Mouse (Mus musculus) midbrain, postnatal 0 days (tissue): ENCODE measurements at regions not wholly inside any gene's neighbourhood (a gene's known extent, or its start where the extent isn't known, plus 50 kb on each side); places are given as distances from the start of the nearest gene placed in this dataset.
"Not testable (repeated sequence)": the region's sequence is repeated elsewhere in the genome, so short reads cannot be mapped to it uniquely, and the experiment has no call there.

Source experiments
- ATAC-seq: fragments of 200-750 bp; cut with Nextera tagmentation; 2 replicates; pipeline ENCODE4 v1.8.0; 2017; ENCODE audit warnings: moderate number of reproducible peaks, mild to moderate bottlenecking, moderate TSS enrichment, moderate library complexity; ENCODE audit not compliant: low FRiP score
- DNase-seq: peaks from one replicate; pipeline ENCODE4 v3.0.0-alpha.2; 2015; ENCODE audit warnings: low spot score
- H3K27ac ChIP-seq: fragments of 300-500 bp; sonication (generic); 2 replicates; pipeline ENCODE4 v1.5.1; 2014; ENCODE audit warnings: low read depth, mild to moderate bottlenecking, low read length, mixed read lengths
- H3K27me3 ChIP-seq: fragments of 300-500 bp; sonication (generic); 2 replicates; pipeline ENCODE4 v1.6.1; 2014; ENCODE audit warnings: low read length, control low read depth, mixed read lengths; ENCODE audit not compliant: insufficient read depth
- H3K36me3 ChIP-seq: fragments of 300-500 bp; sonication (generic); 2 replicates; pipeline ENCODE4 v1.6.1; 2014; ENCODE audit warnings: low read length, control low read depth, mixed read lengths; ENCODE audit not compliant: insufficient read depth
- H3K4me1 ChIP-seq: fragments of 300-500 bp; sonication (generic); 2 replicates; pipeline ENCODE4 v1.6.1; 2014; ENCODE audit warnings: mild to moderate bottlenecking, control low read depth, antibody characterized with exemption, low read length, mixed read lengths; ENCODE audit not compliant: insufficient read depth
- H3K4me2 ChIP-seq: fragments of 300-500 bp; sonication (generic); 2 replicates; pipeline ENCODE4 v1.6.1; 2014; ENCODE audit warnings: low read depth, mild to moderate bottlenecking, low read length, mixed read lengths; ENCODE audit not compliant: poor library complexity, severe bottlenecking
- H3K4me3 ChIP-seq: fragments of 300-500 bp; sonication (generic); 2 replicates; pipeline ENCODE4 v1.5.1; 2014; ENCODE audit warnings: low read depth, mild to moderate bottlenecking, low read length, moderate library complexity
- H3K9ac ChIP-seq: fragments of 300-500 bp; sonication (generic); replicated peaks from 2 replicates; pipeline ENCODE4 v1.6.1; 2014; ENCODE audit warnings: mild to moderate bottlenecking, low read length, moderate library complexity, mixed read lengths; ENCODE audit not compliant: poor library complexity, severe bottlenecking
- H3K9me3 ChIP-seq: fragments of 300-500 bp; sonication (generic); 2 replicates; pipeline ENCODE4 v1.6.1; 2016; ENCODE audit warnings: low read length, control low read depth
- CTCF ChIP-seq: IDR thresholded peaks from 2 replicates; pipeline ENCODE4 v1.5.1; 2016; ENCODE audit warnings: antibody characterized with exemption, mild to moderate bottlenecking
- WGBS: fragments of 180-500 bp; shearing (Covaris S2); extraction: QIAGEN DNeasy Blood & Tissue Kit; methylation state at CpG from one replicate; pipeline ENCODE4 v1.1.7; 2014; 5-methylcytosine and 5-hydroxymethylcytosine counted together

DNA sequence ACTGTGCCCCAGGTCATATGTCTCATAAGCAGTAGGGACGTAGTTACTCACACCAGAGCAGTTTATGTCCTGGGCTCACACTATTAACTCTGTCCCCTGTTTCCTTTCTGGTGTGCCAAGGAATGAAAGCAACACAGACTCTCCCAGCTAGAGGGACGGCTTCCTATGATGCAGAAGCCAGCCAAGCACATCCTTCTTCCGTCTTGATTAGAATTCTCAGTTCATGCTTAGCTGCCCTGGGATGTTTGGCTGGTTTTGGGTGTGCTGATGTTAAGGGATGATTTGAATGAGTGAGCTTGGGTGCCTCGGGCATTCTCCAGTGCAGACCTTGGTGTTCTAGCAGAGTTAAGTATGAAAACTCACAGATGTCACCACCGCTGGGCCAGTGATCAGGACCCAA, 291.9 kb upstream of the Api5 start:
- H3K36me3 ChIP-seq, result no peaks in the 10 kb centered on the region
- no peaks in the 10 kb centered on the region for H3K27me3 ChIP-seq
- no peak for TF ChIP-seq CTCF
- H3K4me1 ChIP-seq, result no peaks in the 10 kb centered on the region; the same call in 1 of the 2 replicates
- H3K9me3 ChIP-seq, result no peaks in the 10 kb centered on the region
- ATAC-seq (no peak), DNase-seq (no peak)
- 73% methylated on average over 5 of the region's 5 CpGs for WGBS
- H3K4me3 ChIP-seq, result no peak overlapping the region
- H3K27ac ChIP-seq, result no peak overlapping the region
- no peak overlapping the region for H3K9ac ChIP-seq
- no peak overlapping the region for H3K4me2 ChIP-seq

- Histone ChIP-seq H3K27me3 (no peaks in the 10 kb centered on the region), H3K4me3 (no peak overlapping the region), H3K36me3 (no peaks in the 10 kb centered on the region), H3K4me1 (no peaks in the 10 kb centered on the region), H3K27ac (no peak overlapping the region), H3K9ac (no peak overlapping the region), H3K4me2 (no peak overlapping the region), H3K9me3 (no peaks in the 10 kb centered on the region)
- DNase-seq (no peak), ATAC-seq (no peak)
- TF ChIP-seq CTCF, result no peak
- WGBS, result 28% methylated on average over 1 of the region's 1 CpGs
Observed at GRCm38 (mm10) chr2:94699383-94699782, 261.4 kb upstream of the Api5 start.

DNA sequence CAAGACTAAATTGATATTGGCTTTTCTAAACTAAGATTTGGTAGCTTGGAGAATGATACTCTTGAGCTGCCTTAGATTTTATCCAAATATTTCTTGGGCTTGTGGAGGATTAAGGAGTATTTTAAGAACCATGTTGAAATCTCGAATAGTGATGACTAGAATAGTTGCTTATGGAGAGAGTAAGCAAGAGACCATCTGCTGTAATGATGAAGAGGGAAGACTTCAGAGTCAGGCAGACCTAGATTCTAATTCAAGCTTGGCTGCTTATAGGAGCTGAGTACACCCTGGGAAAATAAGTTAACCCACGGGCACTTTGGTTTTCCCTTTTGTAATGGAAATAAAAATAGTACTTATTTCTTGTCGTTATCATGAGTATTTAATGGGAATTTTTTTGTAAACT, 257.3 kb upstream of the Api5 start:
- Histone ChIP-seq H3K4me1 (no peaks in the 10 kb centered on the region), H3K4me3 (no peak overlapping the region), H3K9ac (no peak overlapping the region), H3K27ac (no peak overlapping the region), H3K27me3 (no peaks in the 10 kb centered on the region), H3K9me3 (no peaks in the 10 kb centered on the region), H3K4me2 (no peak overlapping the region), H3K36me3 (no peaks in the 10 kb centered on the region)
- 82% methylated on average over 3 of the region's 3 CpGs for WGBS
- no peak for TF ChIP-seq CTCF
- DNase-seq, result no peak
- no peak for ATAC-seq

DNA sequence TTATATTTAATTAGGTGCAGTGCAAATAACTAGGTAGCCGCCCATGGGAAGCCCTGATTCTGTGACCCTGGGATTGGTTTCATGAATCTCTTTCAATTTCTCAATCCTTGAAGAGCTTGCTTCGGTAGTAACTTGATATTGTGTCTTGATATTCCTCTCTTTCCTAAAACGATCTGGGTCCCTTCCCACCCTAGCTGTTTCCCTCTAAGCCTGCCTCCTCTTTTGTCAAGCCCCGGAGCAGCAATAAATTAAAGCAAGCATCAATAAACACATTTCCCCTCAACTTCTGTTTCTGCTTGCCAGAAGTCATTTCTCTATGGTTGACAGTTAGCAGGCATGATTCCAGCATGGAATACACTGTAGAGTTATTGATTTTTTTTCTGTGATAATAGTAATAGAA, 252.6 kb upstream of the Api5 start:
- Histone ChIP-seq H3K4me3 (no peak overlapping the region), H3K4me1 (no peaks in the 10 kb centered on the region), H3K4me2 (no peak overlapping the region), H3K9me3 (no peaks in the 10 kb centered on the region), H3K36me3 (no peaks in the 10 kb centered on the region), H3K9ac (no peak overlapping the region), H3K27ac (no peak overlapping the region), H3K27me3 (no peaks in the 10 kb centered on the region)
- no peak for TF ChIP-seq CTCF
- ATAC-seq (no peak), DNase-seq (peak; percentile 38)
- WGBS, result 64% methylated on average over 4 of the region's 4 CpGs

GRCm38 (mm10) chr2:94685619-94686018, 247.7 kb upstream of the Api5 start:
- H3K4me3 ChIP-seq, H3K27ac ChIP-seq, H3K27me3 ChIP-seq, H3K4me2 ChIP-seq, DNase-seq, H3K36me3 ChIP-seq, H3K9ac ChIP-seq, H3K9me3 ChIP-seq, ATAC-seq, H3K4me1 ChIP-seq: not testable (repeated sequence)
- 100% methylated on average over 2 of the region's 5 CpGs for WGBS

DNA sequence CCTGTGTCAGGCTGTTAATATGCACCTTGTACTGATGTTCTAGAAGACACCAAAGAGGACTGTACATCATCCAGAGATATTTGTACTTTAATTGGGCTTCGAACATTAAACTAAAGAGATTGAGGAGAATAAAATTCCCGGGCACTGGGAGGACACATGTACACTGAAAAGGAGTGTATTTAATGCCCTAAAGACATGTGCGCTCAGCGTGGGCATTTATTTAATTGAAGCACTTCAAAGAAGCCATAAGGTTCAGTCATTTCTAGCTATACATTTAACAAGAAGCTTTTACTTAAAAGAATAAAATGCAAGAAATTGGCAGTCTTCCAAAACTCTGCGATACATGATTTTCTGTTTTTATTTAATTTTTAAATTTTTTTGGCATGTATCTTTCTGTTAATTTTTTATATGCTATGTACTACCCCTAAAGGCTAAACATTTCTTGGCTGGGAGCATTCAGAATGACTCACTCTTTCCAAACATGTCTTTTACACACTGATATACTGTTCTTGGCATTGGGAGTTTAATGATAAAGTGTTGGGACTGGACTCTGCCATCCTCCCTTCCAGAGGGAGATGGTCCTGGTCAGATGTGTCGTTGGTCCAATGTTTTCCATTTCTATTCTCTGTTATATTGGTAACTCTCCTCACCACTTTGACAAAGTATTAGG, 242.3 kb upstream of the Api5 start:
- Histone ChIP-seq H3K36me3 (no peaks in the 10 kb centered on the region), H3K9ac (no peak overlapping the region), H3K27ac (no peak overlapping the region), H3K4me2 (no peak overlapping the region), H3K4me1 (no peaks in the 10 kb centered on the region), H3K27me3 (no peaks in the 10 kb centered on the region), H3K4me3 (no peak overlapping the region), H3K9me3 (no peaks in the 10 kb centered on the region)
- no peak for ATAC-seq
- 81% methylated on average over 6 of the region's 6 CpGs for WGBS
- no peak for TF ChIP-seq CTCF
- no peak for DNase-seq
